Mouse (Mus musculus) C2C12 (cell line): ENCODE measurements around the gene Itfg1. TPM values are rescaled to one million over a fixed set of nuclear protein-coding genes. Genes with fewer than 3 reads are reported as not detected.
"Not testable (repeated sequence)": the region's sequence is repeated elsewhere in the genome, so short reads cannot be mapped to it uniquely, and the experiment has no call there.

ENCODE experiments used
- H3K27me3 ChIP-seq: one replicate; pipeline ENCODE4 v1.6.1; 2011; ENCODE audit not compliant: control insufficient read depth, insufficient read depth, insufficient read length
- H3K36me3 ChIP-seq: one replicate; pipeline ENCODE4 v1.6.1; 2011; ENCODE audit not compliant: control insufficient read depth, insufficient read depth
- H3K4me3 ChIP-seq: one replicate; pipeline ENCODE4 v1.5.1; 2011; ENCODE audit warnings: mild to moderate bottlenecking, control low read depth; ENCODE audit not compliant: poor library complexity, insufficient read depth, severe bottlenecking
- H3K79me2 ChIP-seq: one replicate; pipeline ENCODE4 v1.6.1; 2011; ENCODE audit not compliant: control insufficient read depth, insufficient read depth
- H3K79me3 ChIP-seq: one replicate; pipeline ENCODE4 v1.6.1; 2011; ENCODE audit warnings: low read depth, control low read depth
- H3ac ChIP-seq: one replicate; pipeline ENCODE3; 2011; ENCODE audit warnings: low read depth; ENCODE audit not compliant: control insufficient read depth, insufficient read length
- CEBPB ChIP-seq: IDR thresholded peaks from one replicate; pipeline ENCODE4 v1.6.1; 2011; ENCODE audit warnings: low read depth, mild to moderate bottlenecking, control low read depth, moderate library complexity
- CTCF ChIP-seq: IDR thresholded peaks from one replicate; pipeline ENCODE4 v1.5.1; 2011; ENCODE audit not compliant: control insufficient read depth, insufficient read depth, insufficient read length
- FOSL1 ChIP-seq: IDR thresholded peaks from one replicate; pipeline ENCODE4 v1.8.0; 2011; ENCODE audit warnings: mild to moderate bottlenecking, low read length; ENCODE audit not compliant: poor library complexity, insufficient read depth, severe bottlenecking
- MAX ChIP-seq: IDR thresholded peaks from one replicate; pipeline ENCODE4 v1.6.1; 2011; ENCODE audit warnings: mild to moderate bottlenecking, control low read depth
- MYOD1 ChIP-seq: IDR thresholded peaks from one replicate; pipeline ENCODE4 v1.6.1; 2011; ENCODE audit warnings: low read depth; ENCODE audit not compliant: control insufficient read depth, insufficient read length
- MYOG ChIP-seq: IDR thresholded peaks from one replicate; pipeline ENCODE4 v1.6.1; 2011; ENCODE audit not compliant: control insufficient read depth, insufficient read length; ENCODE audit errors: extremely low read depth
- USF1 ChIP-seq: IDR thresholded peaks from one replicate; pipeline ENCODE4 v1.6.1; 2011; ENCODE audit warnings: low read depth, mild to moderate bottlenecking, control low read depth, moderate library complexity
- polyA plus RNA-seq: library from polyadenylated mRNA; unstranded; fragments of >200 nt; fragmentation: generic; extraction: Trizol; gene quantifications from one replicate; pipeline ENCODE4 v1.2.1, GENCODE M21; 2012; ENCODE audit warnings: missing spikeins

The Itfg1 gene
- polyA plus RNA-seq, 1 experiment, result 16.1 TPM

DNA sequence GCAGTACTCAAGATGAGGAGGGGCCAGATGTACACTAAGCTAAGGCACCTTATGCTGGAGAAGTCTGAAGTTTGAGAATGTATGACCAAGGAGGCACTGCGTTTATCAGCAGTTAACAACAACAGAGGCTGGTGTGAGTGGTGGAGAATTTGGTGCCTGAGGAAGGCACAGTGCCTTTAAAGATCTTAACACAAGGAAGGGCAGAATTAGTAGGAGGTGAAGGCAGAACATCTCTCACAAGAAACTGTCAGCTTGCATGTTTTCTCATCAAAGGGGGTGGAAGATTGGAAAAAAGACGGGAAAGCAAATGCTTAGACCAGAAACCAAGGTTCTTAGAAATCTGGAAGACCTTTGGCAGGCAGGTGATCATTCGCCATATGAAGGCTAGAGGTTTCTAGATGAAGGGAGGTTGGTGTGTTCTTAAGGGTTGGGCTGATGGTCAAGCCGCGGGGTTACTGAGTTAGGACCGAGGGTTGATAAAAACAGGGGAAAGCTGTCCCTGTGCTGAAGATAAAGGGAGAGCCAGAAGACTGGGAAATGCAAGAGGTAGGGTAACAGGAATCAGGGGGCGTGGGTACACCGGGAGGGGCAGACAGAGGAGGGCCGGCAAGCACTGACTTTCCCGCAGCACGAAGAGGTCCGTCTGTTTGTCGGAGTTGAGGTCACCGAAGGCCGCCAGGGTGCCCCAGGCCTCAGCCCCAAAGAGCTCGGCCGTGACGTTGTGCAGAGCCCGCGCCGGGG lies 635 bp downstream of the Itfg1 start:
- TF ChIP-seq MAX (no peak), CEBPB (no peak), MYOG (no peak), FOSL1 (no peak), USF1 (no peak), CTCF (no peak), MYOD1 (no peak)
- H3K27me3 ChIP-seq, result no peaks in the 10 kb centered on the region
- peaks cover 4% of the 10 kb centered on the region for H3K79me3 ChIP-seq

DNA sequence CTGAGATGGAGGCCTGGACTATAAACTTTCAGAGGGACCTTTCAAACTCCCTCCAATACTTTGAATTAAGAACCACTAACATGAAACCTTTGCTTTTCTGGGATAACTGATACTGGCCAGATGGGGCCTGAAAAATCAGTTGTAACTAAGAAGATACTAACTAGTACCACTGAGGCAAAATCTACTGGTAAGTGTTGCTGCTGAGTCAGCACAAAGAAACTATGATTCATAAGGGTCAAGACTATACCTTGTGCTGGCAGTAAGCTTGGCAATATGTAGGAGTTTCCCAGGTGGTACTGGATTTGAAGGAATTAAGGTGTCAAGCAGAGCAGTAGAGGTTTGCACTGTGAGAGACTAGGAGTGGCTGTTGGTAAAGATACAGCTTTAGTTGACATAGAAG lies 27.1 kb downstream of the Itfg1 start:
- TF ChIP-seq MYOG (no peak), MYOD1 (no peak), CTCF (no peak), FOSL1 (no peak), USF1 (no peak), CEBPB (no peak), MAX (no peak)
- H3K79me3 ChIP-seq, result no peaks in the 10 kb centered on the region
- H3ac ChIP-seq, result no peak overlapping the region
- H3K36me3 ChIP-seq, result peaks cover 6% of the 10 kb centered on the region
- H3K4me3 ChIP-seq, result no peak overlapping the region
- no peaks in the 10 kb centered on the region for H3K79me2 ChIP-seq
- H3K27me3 ChIP-seq, result no peaks in the 10 kb centered on the region

More for the DNA sequence above, 635 bp downstream of the Itfg1 start:
- Histone ChIP-seq H3K79me2 (peaks cover 28% of the 10 kb centered on the region), H3K4me3 (peak overlapping the region; percentile 84), H3K36me3 (peaks cover 21% of the 10 kb centered on the region), H3ac (peak overlapping the region; percentile 100)

DNA sequence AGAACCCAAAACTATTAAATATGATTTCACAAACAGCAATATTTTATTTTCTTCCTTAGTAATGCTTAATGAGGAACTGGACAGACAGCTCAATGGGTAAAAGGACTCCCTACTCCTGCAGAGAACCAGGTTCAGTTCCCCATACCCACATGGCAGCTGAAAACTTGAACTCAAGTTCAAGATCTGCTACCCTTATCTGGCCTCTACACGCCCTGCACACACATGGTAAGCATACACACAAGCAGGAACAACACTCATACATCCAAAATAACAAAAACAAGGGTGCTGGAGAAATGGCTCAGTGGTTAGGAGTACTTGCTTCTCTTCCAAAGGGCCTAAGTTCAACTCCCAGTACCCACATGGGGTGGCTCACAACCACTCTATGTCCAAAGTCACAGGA lies 39.3 kb downstream of the Itfg1 start:
- no peak for TF ChIP-seq FOSL1
- no peaks in the 10 kb centered on the region for H3K79me3 ChIP-seq
- H3K79me2 ChIP-seq, result no peaks in the 10 kb centered on the region
- no peaks in the 10 kb centered on the region for H3K27me3 ChIP-seq
- H3ac ChIP-seq, result no peak overlapping the region
- no peak overlapping the region for H3K4me3 ChIP-seq
- no peaks in the 10 kb centered on the region for H3K36me3 ChIP-seq

DNA sequence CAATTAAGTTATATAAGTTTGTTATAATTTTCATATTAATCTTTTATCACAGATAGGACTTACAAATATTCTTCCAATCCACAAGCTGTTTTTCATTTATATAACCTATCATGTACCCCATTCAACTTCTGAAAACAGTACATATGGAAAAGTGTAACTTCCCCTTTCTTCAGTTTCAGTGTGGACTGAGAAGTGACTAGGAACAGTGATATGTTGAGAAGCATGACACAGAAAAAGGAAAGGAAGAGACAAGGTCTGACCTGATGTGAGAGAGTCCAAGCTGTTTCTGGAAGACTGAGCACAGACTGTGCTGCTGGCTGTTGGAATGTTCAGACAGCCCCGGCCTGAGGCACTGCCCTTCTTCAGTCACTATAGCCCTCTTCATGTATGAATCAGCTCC lies 40.6 kb downstream of the Itfg1 start:
- Histone ChIP-seq H3K4me3 (no peak overlapping the region), H3K79me2 (no peaks in the 10 kb centered on the region), H3K79me3 (no peaks in the 10 kb centered on the region), H3ac (no peak overlapping the region), H3K36me3 (no peaks in the 10 kb centered on the region), H3K27me3 (no peaks in the 10 kb centered on the region)
- no peak for TF ChIP-seq CEBPB
- no peak for TF ChIP-seq MYOD1
- no peak for TF ChIP-seq USF1
- no peak for TF ChIP-seq FOSL1
- no peak for TF ChIP-seq MAX
- TF ChIP-seq MYOG, result no peak
- TF ChIP-seq CTCF, result no peak

DNA sequence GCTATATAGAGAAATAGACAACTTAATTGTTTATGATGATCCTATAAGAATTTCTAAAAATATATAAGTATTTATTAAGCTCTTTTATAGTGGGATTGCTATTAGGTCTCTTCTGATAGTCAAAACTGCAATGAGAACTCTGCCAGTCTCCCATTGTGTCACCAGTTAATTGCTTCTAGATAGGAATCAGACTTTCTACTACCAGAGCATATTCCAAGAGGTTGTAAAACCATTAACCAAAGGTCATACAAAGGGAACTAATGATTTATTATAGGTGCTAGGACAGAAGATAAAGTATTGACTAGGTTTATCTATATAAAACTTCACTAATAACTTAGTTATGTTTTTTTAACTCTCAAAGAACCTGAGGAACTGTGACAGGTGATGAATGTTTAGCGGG lies 44.3 kb downstream of the Itfg1 start:
- not testable (repeated sequence) for H3K79me3 ChIP-seq, H3ac ChIP-seq, H3K79me2 ChIP-seq, H3K27me3 ChIP-seq, H3K36me3 ChIP-seq, H3K4me3 ChIP-seq

DNA sequence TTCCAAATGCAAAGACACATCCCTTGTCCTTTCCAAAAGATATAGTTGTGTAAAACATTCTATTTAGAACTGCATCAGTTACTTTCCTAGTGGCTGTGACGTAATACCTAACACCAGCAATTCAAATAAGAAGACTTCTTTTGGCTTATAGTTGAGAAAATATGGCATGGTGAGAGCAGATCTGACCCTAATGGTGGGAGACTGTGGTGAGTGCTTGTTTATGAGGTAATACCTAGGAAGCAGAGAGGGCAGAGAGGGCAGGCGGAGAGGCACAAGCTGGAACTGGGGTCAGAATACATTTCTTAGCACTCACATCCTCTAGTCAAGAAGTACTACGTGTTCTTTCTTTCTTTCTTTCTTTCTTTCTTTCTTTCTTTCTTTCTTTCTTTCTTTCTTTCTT lies 52.4 kb downstream of the Itfg1 start:
- no peaks in the 10 kb centered on the region for H3K27me3 ChIP-seq
- TF ChIP-seq MAX, result no peak
- TF ChIP-seq MYOD1, result no peak
- no peak for TF ChIP-seq MYOG
- TF ChIP-seq CTCF, result no peak
- no peak for TF ChIP-seq USF1
- TF ChIP-seq CEBPB, result no peak
- TF ChIP-seq FOSL1, result no peak
- H3K79me3 ChIP-seq, result no peaks in the 10 kb centered on the region
- H3K4me3 ChIP-seq, result no peak overlapping the region
- H3K79me2 ChIP-seq, result no peaks in the 10 kb centered on the region
- peaks cover 3% of the 10 kb centered on the region for H3K36me3 ChIP-seq
- H3ac ChIP-seq, result no peak overlapping the region
